Mouse (Mus musculus) T-helper 17 cell (primary cell): Measurements from ENCODE around the gene Rassf6.

Experiments used
- in situ Hi-C, 2 experiments: fragments of 300-600 bp; cut with MboI, MseI; formaldehyde crosslinking; loops; 1 replicate in 1 of 2; 2 replicates in 1 of 2; pipeline ENCODE4 v1.15.1; 2025; ENCODE audit warnings: high pct_unique_total_duplicates in 2 of 2

Rassf6 gene

DNA sequence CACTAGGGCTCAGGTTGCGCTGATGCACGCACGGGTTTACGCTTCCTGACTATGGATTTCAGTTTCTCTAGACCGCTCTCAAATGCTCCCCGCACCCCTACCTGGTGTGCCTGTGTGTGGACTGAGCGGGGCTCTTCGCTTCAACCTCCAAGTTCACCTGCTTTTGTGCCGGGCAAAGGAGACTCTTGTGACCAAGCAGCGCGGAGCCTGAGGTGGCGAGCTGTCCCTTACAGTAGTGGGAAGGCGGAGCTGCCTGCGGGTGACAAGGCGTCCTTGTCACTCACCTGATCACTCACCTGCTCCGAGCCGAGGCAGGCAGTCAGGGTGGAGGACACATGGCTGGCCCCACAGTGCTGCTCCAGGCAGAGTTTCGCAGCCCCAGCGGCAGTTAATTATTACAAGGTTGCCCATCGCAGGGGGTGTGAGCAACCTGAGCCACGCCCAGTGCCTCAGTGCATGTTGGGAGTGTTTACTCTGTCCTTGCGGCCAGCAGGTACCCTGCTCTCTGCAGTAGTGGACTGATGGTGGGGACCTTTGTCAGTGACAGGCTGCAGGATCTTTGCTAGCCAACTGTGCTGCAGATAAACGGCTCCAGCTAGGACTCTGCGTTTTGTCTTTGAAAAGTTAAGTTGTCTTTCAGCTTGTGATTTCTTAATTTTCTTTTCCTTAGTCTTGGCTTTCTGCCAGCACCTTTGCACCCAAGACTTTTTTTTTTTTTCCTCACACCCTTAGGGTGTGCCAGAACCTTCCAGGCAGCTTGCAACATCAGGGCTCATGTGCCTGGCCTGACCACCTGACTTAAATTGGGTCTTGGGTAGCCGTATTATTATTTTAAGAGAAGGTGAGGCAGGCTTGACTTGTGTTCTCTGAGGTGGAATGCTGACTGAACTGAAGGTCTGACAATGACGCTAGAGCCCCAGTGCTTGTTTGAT lies at the start of gene Rassf6:
Gene Rassf6, minus strand, starts transcription at position 372 of the 932 bp plus-strand sequence.
- in situ Hi-C loops: no loop called here

DNA sequence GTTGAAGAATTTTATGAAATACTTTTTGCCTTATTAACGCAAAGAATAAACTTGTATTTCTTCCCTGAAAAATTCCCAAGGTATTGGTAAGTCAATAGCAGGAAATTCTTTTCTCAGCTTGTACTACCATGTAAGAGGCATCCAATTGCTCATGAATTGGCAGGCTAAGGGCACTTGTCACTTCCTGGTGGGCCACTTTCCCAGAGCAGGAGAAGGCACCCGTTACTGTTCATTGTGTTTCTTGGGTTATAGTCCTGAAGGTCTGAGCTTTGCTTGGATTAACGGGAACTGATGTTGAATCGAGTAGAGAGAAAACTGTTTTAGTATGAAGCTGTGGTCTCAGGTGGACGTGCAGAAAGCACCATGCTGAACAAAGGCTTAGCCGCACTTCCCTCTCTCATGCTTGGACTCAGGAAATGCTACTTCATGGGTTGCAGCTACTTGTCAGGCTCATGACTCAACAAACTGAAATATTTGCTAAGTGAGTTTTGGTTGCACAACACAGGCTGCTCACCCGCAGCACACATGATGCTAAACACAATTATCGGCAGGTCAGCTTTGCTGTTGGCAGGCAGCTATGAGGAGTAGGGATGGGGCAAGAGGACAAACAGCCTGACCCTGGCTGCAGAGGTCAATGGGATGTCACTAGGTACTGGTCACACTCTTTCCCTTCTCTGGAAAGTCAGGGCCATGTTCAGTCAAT lies 49.1 kb upstream of the Rassf6 start:
- in situ Hi-C loops: no loop called here

DNA sequence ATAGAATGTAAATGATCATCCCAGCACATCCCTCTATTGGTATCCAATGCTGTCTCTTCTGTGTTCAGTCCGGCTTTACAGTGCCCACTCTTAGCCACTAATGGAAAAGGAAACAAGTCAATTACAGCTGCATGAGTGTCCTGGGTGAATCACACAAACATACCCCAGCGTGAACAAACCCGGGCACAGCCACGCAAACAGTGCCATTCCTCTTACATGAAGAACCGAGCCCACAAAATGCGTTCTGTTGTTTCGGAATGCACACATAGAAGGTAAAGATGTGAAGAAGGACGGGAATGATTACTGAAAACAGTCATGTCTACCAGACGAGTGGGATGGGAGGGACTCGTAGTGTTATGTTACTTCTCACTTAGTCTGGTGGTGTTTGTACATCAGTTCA lies 47.5 kb upstream of the Rassf6 start:
- in situ Hi-C loops: no loop called here

DNA sequence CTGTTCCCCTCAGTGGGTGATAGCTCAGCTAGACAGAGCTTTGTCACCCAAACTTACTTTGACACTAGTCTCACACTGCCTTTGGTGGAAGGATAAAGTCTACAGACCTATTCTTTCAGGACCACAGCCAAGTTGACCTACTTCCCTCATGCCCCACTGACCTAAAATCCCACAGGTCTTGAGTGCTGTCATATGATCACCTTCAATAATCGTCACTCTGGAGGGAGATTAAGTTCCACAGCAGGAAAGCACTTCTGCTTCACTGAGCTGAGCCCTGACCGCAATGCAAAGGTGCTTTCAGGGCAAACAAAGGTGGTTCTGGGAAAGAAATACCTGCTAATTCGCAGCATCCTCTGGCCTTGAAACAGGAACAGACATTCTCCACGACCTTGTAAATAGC lies 44.5 kb upstream of the Rassf6 start:
- in situ Hi-C loops: no loop called here

DNA sequence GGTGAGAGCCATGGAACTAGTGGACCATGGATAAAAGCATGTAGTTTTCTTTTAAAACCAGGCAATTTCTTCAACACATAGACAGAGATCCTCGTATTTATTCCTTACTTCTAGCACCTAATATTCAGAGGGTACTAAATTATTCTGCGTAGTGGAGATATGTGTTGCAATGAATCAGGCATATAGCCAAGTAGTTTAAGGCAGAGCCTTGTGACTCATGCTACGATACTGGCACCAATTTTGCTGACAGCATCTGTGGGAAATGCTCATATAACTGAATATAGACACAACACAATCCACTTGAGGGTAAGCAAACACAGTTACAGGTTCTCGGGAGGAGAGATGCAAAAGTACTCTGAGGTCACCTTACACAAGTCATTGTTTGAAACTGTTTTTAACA lies 41.4 kb upstream of the Rassf6 start:
- in situ Hi-C loops: no loop called here

DNA sequence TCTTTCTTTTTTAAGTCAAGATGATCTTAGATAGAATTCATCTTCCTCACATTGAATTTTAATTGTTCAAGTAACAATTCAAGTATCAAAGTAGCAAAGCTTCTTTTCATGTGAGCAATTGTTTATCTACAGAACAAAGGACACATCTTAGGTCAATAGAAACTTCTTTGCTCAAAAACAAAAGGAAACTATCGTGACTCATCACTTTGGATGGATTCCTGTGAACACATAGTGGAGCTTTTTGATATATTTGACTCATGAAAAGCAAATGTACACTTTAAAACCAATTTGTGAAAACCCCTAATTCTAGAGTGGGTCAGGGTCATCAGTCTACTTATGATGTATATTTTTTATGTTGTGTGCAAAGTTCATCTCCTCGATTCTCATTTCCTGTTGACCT lies 37.1 kb upstream of the Rassf6 start:
- in situ Hi-C loops: no loop called here

DNA sequence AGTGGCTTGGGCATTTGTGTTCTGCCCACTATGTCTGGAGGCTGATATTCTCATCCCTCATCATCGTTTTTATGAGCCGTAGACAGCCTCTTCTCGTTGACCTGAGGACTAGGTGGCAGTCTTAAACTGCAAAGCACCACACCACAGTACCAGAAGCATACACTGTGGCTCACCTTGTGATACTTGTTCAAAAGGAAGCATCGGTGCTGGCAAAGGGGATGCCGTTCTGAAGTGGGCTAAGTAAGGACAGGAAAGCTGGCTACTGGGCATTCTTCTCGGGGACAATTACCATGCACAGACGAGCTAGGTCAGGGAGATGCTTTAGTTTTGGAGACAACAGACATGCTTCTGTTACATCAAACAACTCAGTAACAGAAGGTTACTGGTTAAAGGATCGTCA lies 21.4 kb upstream of the Rassf6 start:
- in situ Hi-C loops: no loop called here

DNA sequence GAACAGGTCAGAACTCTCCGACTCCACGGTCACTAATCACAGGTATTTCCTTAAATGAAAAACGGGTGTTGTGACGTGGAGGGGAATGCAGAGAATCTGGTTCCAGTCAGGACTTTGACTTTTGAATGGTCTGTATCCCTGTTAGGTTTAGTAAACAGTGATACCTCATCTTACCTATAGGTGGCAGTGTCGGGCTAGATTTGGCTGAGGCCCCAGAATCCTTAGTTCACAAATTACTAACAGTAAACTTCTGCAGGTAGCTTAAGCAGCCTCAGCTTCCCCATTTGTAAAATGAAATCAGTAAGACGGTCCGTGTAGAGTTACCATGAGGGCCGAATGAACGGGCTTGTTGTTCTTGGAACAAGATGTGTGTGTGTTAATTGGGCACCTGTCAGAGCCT lies 21.0 kb upstream of the Rassf6 start:
- in situ Hi-C loops: no loop called here

DNA sequence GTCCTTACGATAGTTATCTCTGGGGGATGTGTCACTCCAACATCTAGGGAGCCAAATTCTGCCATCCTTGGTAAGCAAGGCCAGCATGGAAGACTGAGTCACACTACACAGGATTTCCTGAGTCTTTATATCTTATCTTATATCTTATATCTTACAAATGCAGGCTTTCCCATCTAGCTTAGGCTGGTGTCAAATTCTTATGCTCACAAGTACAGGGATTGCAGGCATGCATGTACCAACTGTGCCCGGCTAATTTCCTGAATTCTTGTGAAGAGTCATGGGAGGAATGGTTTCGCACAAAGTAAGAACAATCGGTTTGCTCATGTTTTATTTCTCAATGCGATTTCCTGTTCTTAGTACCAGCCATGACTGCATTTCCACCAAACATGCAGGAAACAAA lies 20.0 kb upstream of the Rassf6 start:
- in situ Hi-C loops: no loop called here

DNA sequence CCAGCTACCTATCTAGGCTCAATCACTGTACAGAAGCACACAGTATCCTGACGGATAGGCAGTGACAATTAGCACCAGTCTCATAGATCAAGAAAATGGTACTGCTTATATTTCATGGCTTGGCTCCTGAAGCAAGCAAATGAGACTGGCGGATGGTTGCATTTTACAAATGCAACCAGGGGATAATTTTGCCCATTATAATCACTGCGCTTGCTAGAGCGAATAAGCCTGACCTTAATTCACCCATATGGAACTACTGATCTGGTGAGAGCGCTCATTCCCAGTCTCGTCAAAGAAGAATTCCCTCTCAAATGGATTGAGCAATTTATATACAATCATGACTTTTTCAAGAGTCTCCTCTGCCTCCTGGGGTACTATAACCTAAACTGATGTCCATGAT lies 16.2 kb upstream of the Rassf6 start:
- in situ Hi-C loops: loop anchor here in 1 of 2 experiments (5.0 kb wide), 2 partner anchors 131 to 251 kb away; partner anchors contain the start of gene Cxcl3

DNA sequence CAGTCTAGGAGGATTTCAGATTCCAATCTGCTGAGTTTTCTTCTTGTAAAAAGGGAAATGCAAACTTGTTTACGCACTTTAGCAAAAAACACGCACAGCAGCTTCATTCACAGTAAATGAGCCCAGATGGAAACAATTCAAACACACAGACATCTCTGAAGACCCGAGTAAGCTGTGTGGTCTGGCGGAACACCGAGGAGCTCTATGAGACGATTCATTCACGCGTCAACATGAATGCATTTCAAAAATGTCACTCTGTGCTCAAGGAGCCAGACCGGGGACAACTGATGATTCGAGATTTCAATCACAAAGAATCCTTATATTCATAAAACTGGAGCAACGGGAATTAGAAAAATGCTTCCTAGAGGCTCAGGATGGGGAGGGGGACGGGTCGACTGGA lies 15.4 kb upstream of the Rassf6 start:
- in situ Hi-C loops: loop anchor here in 1 of 2 experiments (5.0 kb wide), 2 partner anchors 131 to 251 kb away; partner anchors contain the start of gene Cxcl3

DNA sequence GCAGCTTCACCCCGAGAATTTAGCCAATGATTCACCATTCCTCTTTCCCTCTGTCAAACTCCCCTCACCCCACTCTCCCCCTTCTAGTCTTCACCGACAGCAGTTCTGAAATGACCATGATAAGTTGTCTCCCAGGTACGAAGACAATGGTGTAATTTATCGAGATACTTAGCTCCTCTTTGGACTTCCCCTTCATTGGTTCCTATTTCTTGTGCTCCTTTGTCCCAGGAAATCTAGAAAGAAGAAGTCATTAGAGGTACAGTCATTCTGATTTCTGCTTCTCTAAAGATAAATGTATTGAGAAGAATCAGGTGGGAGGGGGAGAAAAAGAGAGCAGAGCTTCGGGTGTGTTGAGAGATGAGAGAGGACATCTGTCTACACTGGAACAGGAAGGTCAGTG lies 14.3 kb upstream of the Rassf6 start:
- in situ Hi-C loops: loop anchor here (5.0 kb wide), 6 partner anchors 42 to 268 kb away; partner anchors contain the start of gene Cxcl3 (in 1 of the 2)

DNA sequence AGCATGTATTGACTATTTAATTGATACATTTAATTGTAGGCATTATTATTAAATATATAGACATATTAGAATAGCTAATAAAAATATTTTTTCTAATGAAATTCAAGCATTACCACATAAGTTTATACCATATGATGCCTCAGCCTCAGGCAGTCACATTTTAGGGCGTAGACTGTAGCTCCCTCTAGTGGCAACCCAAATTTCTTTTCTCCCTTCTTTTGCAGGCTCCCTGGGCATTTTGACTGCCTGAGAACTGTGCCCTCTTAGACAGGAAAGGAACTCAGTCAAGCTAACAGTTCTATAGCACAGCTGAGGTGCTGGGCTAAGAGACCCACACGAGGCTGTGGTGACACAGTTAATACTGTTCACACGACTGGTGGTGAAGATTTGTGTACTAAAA lies 12.3 kb upstream of the Rassf6 start:
- in situ Hi-C loops: loop anchor here (5.0 kb wide), 4 partner anchors 40 to 270 kb away; no protein-coding TSS in a partner anchor

DNA sequence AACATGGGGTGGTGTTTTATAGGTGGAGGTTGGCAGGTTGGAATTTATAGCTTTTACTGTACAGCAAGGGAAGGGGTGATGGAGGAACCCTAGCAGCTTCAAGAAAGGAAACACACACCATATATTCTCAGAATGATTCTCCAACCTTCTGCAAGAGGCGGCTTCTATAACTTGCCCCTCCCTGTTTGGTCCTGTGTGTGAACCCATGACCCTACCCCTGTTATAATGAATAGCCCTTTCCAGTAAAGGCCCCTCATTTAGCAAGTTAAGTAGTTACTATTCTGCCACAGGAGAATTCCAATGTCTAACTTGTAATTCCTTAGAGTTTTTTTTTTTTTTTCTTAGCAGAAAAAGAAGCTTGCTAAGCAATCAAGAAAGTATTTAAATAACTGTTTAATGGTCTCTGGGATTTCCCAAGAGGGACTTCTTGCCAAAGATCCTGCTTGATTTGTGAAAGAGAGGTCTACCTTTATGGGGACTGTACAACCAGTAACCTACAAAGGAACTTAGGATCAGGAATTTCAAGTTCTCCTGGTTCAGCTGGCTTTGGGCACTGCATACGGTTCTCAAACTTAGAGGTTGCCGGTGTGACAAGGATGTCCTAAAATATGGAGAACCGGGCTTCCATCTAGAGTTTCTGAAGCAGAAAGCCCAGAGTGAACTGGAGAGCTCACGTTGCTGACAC lies 10.2 kb upstream of the Rassf6 start:
- in situ Hi-C loops: loop anchor here (5.0 kb wide), 4 partner anchors 38 to 272 kb away; no protein-coding TSS in a partner anchor

DNA sequence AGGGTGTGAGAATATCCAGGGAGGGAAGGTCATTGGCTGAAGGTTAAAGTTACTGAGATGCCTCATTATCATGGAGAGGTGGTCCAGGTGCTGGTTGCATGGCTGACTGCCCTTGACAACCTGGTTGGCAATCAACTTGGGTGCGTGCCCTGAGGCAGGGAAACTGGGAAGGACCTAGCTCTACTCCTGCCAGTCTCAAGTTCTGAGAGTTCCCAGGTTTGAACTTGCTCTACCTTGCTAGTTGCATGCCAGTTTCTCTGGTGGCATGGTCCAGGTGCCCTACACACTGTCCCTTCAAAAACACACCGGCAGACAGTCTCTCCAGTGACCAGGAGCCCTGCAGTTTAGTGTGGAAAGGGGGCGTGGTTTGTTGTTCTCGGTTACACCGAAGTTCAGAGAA lies 7.0 kb upstream of the Rassf6 start:
- in situ Hi-C loops: no loop called here

DNA sequence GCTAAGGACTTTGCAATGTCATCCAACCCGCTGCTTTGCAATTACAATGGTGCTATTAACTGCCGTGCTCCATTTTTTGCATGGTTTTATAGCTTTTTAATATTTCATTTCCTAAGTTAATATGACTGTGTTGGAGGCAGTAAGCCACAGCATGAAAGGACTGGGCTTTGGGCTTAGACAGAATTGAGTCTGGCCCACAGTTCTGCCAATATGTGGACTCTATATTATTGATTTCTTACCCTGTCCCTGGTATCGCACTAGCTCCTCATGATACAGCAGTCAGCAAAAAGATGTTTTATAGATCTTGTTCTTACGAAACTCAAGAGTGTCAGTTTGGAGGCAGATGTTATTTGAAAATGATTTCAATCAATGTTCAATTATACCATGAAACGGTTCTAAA lies 5.9 kb upstream of the Rassf6 start:
- in situ Hi-C loops: no loop called here

DNA sequence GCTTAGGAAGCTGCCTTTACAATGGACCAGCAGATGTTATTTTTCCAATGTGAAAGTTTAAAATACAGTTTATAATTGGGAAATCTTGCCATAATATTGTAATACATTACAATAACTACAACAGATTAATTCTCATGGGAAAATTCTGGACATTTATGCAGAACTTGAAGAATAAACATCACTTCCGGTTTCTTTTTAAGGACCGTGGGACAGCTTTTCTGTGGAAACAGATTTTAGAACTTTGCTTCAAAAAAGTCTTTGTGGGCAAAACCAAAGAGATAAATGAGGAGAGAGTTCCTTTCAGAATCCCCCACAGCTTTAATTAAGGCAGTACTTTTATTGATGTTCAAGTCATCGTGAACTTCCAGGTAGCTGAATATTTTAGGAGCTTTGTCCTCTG lies 5.1 kb upstream of the Rassf6 start:
- in situ Hi-C loops: no loop called here

DNA sequence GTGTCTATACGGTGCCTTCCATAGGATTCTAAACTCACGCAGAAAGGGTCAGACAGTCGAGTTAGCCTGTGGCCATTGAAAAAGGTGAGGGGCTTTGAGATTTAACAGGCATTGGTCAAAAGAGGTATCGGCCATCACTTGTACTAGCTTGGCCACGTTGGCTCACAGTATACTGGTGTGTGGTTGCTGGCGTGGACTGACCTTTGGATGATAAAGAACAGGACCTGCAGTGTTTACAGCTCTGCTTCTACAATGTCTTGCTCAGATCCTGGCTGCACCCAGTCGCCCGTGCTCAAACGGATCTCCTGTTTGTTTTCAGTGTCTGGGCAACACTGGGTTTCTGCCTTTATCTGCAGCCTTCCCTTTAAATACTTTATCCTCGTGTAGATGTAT lies 757 bp upstream of the Rassf6 start:
- in situ Hi-C loops: no loop called here

DNA sequence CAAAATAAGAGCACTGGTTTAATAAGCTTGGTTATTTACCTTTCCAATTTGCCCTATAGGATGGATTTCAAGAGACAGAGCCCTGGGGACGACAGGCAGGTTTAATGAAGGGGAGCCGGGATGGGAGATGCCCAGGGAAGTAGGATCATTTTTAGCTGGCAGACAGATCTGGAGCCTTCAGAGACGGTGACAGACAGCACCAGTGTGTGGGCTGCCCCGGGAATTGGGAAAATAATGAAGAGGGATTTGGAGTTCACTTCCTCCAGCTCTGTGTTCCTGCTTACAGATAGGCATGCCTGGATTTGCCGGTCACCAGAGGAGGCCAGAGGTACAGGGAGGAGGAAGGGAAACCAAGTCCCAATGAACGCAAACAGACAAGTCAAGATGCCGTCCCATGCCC lies 5.6 kb downstream of the Rassf6 start:
- in situ Hi-C loops: no loop called here

DNA sequence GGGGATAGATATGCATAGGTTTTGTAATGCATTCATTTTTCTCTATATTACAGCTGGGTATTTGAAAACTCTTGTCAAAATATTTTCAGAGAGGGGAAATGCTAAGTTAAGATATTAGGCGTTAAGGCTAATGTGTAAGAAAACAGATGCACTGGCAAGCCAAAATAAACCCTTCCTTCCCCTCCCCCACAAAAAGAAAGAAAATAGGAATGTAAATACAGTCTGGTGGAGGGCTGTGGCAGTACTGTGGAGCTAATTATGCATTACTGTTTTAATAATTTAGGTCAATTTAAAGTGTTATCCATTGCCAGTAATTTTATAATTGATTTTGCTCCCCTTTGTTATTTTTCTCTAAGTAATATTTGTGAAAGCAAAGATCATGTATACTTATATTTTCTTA lies 11.9 kb downstream of the Rassf6 start:
- in situ Hi-C loops: no loop called here

DNA sequence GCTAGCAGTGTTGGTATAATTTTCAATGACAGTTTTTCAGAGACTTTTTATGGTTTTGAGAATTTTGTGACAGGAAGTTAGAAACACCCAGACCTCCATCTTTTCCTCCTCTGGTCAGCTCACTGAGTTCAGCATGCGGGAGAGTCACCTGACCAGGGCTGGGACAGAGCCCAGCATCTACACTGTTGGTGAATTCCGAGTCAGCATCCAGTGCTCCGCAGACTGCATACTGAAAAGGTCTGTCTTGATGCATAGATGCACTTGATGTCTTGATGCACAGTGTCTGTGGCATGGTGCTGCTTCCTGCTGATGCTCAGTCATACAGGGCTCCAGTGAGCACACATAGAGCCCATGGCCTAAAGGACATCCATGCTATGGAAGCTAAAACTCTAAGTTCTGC lies 12.4 kb downstream of the Rassf6 start:
- in situ Hi-C loops: no loop called here

DNA sequence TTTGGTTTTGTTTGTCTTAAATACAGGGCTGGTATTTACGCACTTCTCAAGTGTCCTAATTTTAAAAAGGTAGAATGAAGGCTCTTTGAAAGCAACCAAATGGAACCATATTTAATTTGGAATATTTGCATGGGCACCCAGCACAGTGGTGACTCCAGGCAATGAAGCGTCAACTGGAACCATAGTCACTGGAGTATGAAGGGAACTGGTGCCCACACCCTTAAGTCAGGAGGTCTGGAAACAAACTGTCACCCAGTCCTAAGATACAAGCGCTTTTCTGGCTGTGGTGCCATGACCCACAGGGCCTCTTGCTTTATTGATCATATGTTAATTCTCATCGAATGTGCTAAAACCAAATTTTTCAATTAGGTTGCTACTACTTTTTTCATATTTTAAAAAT lies 13.0 kb downstream of the Rassf6 start:
- in situ Hi-C loops: no loop called here
